Mouse (Mus musculus) cerebral cortex, adult 2 months (tissue): Measurements from ENCODE around the gene Erc2.

ENCODE experiments used
- WGBS: fragments of 180-500 bp; shearing (Covaris S2); methylation state at CpG from one replicate; pipeline ENCODE4 v1.1.7; 2018; 5-methylcytosine and 5-hydroxymethylcytosine counted together

Gene Erc2

DNA sequence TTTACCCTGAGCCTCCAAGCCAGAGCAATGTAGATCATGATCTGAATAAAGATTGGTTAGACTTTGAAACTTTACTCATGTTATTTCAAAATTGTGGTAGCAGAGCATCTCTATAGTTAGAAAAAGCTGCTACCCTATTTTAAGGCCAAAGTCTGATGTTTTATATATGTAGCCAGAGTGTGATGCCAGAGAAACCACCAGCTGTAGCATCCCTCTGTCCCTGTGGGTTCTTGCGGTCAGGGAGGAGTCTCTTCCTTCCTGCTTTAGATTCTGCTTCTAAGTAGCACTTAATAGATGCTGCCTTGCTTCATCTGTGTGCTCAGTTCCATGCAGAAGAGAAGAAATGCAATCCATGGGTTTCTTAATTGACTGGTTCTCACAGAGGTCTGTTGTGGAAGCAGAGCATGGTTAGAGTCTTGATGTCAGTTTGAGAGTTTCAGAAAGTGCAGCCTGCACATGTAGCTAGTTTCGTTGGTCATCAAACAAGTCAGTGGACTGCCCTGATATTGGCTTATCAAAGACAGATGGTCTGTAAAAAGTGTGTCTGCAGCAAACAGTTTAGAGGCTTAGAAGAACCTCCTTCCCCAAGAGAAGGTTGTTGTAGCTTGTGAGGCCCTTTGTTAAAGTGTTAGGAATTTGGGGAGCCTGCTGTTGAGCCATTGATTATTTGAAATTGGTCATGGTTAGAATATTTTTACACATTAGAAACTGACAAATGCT lies 156.9 kb downstream of the Erc2 start:
- WGBS: 52% methylated on average over 2 of the region's 2 CpGs

DNA sequence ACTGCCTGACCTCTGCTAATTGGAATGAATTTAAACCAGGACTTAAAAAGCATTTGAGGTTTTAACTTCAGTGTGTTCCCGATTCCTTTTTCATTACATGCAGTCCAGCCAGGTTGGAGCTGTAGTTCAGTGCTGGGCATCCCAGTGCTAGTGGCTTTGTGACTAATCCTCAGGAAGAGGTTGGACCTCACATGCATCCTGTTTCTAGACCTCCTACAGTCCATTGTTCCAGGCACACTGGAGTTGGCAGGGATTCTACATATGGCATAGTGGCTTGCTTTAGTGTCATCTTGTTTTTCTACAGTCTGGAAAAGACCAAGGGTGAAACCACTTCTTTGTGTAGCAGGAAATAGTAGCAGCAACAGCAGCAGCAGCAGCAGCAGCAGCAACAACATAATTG lies 159.0 kb downstream of the Erc2 start:
- 54% methylated on average over 1 of the region's 1 CpGs for WGBS

DNA sequence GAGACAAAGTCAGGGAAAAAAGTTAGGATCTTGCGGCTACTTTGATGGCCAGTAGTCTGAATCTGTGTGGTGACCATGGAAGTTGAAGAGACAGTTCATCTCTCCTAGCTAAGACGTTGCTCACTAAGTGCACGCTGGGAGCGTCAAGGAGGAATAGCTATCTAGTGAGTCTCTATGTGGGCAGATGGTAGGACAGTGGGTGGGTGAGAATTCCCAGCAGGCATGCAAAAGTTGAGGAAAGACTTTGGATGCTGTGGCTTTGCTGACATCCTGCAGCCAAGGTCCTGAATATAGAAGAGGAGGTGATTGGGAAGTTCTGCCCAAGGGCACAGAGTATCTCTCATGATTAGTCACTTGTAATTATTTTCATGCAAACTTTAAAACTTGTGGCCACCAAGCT lies 162.6 kb downstream of the Erc2 start:
- WGBS: 70% methylated on average over 4 of the region's 4 CpGs

- 86% methylated on average over 2 of the region's 2 CpGs for WGBS
Measured at GRCm38 (mm10) chr14:27785562-27785961, 163.3 kb downstream of the Erc2 start.

DNA sequence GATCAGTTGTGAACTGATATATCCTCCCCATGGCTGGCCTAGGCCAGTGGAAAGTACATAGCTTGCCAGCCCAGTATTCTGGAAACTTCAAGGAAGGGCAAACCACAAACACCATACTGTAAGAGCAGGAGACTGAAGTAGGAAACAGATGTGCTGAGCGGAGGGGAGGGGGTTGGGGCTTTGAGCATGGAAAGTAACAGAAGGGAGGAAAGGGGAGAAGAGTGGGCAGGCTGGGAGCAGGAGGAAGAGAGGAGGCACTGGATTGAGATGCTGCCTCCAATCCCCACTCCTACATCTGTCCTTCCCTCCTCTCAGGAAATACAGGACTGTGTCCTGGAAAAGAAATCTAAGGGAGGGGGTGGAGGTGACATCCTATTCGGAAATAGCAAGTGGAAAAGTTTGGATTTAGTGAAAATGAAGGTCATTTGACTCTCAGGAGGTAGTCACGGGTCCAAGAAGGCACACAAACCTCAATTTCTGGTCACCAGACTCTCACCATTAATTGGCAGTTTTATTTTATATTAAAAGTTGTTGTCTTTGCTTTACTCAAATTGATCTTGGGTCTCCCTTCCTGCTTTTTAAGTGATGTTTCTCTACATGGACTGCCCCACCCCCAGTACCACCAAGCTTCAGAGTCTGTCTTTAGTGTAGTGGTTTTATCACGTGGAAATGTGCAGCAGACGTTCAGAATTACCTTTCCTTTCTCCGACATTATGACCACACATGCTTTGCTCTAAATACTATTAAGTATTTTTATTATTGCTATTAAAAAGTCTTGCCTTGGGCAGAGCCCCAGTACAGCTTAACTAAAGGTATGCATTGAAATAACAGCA lies 167.1 kb downstream of the Erc2 start:
- 56% methylated on average over 6 of the region's 6 CpGs for WGBS

GRCm38 (mm10) chr14:27798184-27798934 lies 176.1 kb downstream of the Erc2 start:
- WGBS: 31% methylated on average over 11 of the region's 11 CpGs

DNA sequence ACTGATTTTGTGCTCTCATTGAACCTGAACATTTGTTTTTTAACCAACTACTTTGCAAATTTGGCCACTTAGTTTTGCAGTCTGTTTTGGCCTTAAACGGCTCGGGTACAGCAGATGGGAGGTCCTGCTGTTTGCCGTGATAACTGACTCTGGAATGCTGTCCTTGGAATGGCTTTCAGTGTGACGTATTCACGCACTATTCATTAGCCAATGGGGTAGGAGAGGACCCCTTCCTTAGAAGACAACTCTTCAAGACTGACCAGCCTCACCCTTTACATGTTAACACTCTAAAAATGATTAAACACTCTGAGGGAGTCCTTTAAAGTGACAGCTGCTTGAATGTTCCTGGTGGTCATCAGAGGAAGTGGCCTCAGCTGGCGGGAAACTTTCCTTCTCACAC lies 178.5 kb downstream of the Erc2 start:
- 58% methylated on average over 6 of the region's 6 CpGs for WGBS

GRCm38 (mm10) chr14:27803961-27804360 lies 181.7 kb downstream of the Erc2 start:
- WGBS: 77% methylated on average over 3 of the region's 3 CpGs

GRCm38 (mm10) chr14:27805064-27805463 lies 182.8 kb downstream of the Erc2 start:
- 54% methylated on average over 13 of the region's 13 CpGs for WGBS

GRCm38 (mm10) chr14:27808080-27808479 lies 185.9 kb downstream of the Erc2 start:
- WGBS: 2% methylated on average over 9 of the region's 9 CpGs

DNA sequence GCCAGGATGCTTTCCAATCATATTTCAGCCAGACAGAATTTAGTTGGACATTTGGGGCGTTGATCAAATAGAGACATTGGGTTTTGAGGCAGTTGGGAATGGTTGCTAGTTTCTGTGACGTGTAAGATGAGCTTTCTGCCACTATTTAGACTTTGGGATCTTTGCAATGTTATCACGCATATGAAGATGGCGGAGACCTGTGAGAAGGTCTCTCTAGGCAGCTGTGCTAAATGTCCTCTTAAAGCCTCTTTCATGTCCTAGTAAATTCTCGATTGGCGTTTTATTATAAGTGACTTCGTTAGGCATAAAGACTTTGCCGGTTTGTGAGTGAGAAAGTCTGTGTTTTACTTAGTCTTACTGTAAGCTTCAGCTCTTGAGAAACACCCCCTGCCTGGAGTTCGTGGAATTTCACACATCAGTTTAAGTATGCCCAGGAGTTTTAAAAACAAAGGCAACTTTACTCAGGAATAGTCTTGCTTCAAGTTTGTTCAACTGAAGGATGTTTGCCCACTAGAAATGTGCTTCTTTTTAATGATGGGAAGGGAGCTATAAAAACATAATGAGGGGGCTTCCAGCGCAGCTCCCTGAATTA lies 186.4 kb downstream of the Erc2 start:
- 43% methylated on average over 10 of the region's 10 CpGs for WGBS

GRCm38 (mm10) chr14:27810790-27811189 lies 188.6 kb downstream of the Erc2 start:
- 21% methylated on average over 7 of the region's 7 CpGs for WGBS

DNA sequence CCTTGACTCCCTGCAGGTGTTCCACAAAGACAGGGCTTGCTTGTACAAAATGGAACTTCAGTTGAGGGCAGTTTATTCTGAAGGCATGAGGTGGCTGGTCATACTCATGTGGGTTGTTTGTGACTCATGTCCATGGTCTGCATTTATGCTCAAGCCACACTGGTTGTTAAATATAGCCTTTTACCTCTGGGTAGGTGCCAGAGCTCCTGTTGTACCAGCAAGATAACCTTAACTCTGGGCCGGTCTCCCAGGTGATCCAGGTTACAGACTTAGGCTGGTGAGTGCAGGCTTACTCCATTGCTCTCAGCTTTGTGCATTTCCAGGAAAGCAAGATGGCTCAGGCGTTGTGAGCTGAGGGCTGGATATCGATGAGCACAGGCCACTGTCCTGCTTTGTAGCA lies 189.4 kb downstream of the Erc2 start:
- WGBS: 96% methylated on average over 3 of the region's 3 CpGs

GRCm38 (mm10) chr14:27815739-27816138 lies 193.5 kb downstream of the Erc2 start:
- 78% methylated on average over 6 of the region's 6 CpGs for WGBS

GRCm38 (mm10) chr14:27818986-27819385 lies 196.8 kb downstream of the Erc2 start:
- WGBS: 69% methylated on average over 5 of the region's 5 CpGs

DNA sequence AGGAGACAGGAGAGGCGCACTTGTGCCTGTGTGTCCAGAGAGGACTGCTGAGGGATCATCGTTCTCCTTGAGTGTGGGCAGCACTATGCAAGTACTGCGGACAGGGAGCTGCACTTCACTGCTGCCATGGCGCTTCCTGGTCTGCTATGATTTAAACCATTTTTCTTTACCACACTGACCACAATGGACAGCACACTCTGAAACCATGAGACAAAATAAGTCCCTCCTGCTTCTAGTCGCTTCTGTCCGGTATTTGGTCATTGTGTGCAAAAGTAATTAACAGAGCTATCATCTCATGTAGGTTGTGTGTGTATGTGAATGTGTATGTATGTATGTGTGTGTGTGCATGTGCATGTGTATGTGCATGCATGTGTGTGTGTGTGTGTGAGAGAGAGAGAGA lies 200.3 kb downstream of the Erc2 start:
- 92% methylated on average over 6 of the region's 6 CpGs for WGBS

- 22% methylated on average over 3 of the region's 3 CpGs for WGBS
Measured at GRCm38 (mm10) chr14:27823048-27823447, 200.8 kb downstream of the Erc2 start.

- 83% methylated on average over 6 of the region's 6 CpGs for WGBS
Measured at GRCm38 (mm10) chr14:27823897-27824296, 201.7 kb downstream of the Erc2 start.

DNA sequence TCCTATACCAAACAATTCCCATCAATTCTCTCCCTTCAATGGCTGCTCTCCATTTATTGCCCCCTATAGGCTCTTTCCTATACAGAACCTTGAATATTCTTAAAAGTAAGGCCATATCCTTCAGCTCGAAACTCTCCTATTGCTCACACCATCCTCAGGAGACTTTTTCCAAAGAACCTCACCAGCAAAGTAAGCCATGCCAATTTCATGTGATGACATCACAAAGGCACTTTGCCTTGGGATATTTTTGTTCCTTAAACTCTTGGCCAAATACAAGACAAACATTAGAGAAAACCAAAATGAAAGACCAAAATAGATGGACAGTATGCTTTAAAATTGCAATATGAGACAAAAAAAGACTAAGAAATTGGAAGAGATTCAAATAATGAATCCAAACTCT lies 204.6 kb downstream of the Erc2 start:
- 65% methylated on average over 1 of the region's 1 CpGs for WGBS

- WGBS: 51% methylated on average over 2 of the region's 2 CpGs
Measured at GRCm38 (mm10) chr14:27828089-27828488, 205.9 kb downstream of the Erc2 start.

- 50% methylated on average over 4 of the region's 4 CpGs for WGBS
Measured at GRCm38 (mm10) chr14:27832196-27832595, 210.0 kb downstream of the Erc2 start.

- 85% methylated on average over 1 of the region's 1 CpGs for WGBS
Measured at GRCm38 (mm10) chr14:27835351-27835750, 213.1 kb downstream of the Erc2 start.
